Mouse (Mus musculus) liver, embryonic 14.5 days (tissue): ENCODE measurements at regions not wholly inside any gene's neighbourhood (a gene's known extent, or its start where the extent isn't known, plus 50 kb on each side); places are given as distances from the start of the nearest gene placed in this dataset.

Experiments used
- ATAC-seq: fragments of 200-750 bp; cut with Nextera tagmentation; 2 replicates; pipeline ENCODE4 v1.8.0; 2017; ENCODE audit warnings: moderate number of reproducible peaks, mild to moderate bottlenecking, moderate library complexity; ENCODE audit not compliant: insufficient read depth
- DNase-seq, 3 experiments: peaks; one replicate each; pipeline ENCODE4 v3.0.0-alpha.2; 2012 to 2013; ENCODE audit warnings: low read depth in 3 of 3, low spot score in 3 of 3
- H3K27ac ChIP-seq: fragments of 300-500 bp; sonication (generic); 2 replicates; pipeline ENCODE4 v1.5.1; 2014; ENCODE audit warnings: moderate library complexity, mild to moderate bottlenecking, control low read depth, inconsistent platforms
- H3K27me3 ChIP-seq: fragments of 300-500 bp; sonication (generic); 2 replicates; pipeline ENCODE4 v1.6.1; 2014; ENCODE audit warnings: mild to moderate bottlenecking, low read length, moderate library complexity; ENCODE audit not compliant: control insufficient read depth, insufficient read depth
- H3K36me3 ChIP-seq: fragments of 300-500 bp; sonication (generic); replicated peaks from 2 replicates; pipeline ENCODE4 v1.6.1; 2014; ENCODE audit warnings: low read depth; ENCODE audit not compliant: control insufficient read depth, insufficient read depth
- H3K4me1 ChIP-seq, 2 experiments: fragments of 200-500 bp in 1 of 2; fragments of 300-500 bp in 1 of 2; sonication (generic) in 1 of 2; replicated peaks; 2 replicates each; pipeline ENCODE4 v1.6.1; 2012 to 2014; ENCODE audit warnings: antibody characterized with exemption in 1 of 2, inconsistent platforms in 1 of 2, low read length in 1 of 2; ENCODE audit not compliant: control insufficient read depth in 2 of 2, insufficient read depth in 2 of 2
- H3K4me2 ChIP-seq: fragments of 300-500 bp; sonication (generic); 2 replicates; pipeline ENCODE4 v1.6.1; 2014; ENCODE audit warnings: low read depth, mild to moderate bottlenecking, control low read depth, moderate library complexity
- H3K4me3 ChIP-seq, 2 experiments: fragments of 200-500 bp in 1 of 2; fragments of 300-500 bp in 1 of 2; sonication (generic) in 1 of 2; 2 replicates each; pipeline ENCODE4 v1.5.1; 2012 to 2014; ENCODE audit warnings: low read depth in 2 of 2, low read length in 2 of 2, mild to moderate bottlenecking in 2 of 2, control low read depth in 1 of 2, inconsistent platforms in 1 of 2, moderate library complexity in 1 of 2; ENCODE audit not compliant: insufficient read depth in 1 of 2
- H3K9ac ChIP-seq: fragments of 300-500 bp; sonication (generic); replicated peaks from 2 replicates; pipeline ENCODE4 v1.6.1; 2014; ENCODE audit warnings: mild to moderate bottlenecking, control low read depth, moderate library complexity
- H3K9me3 ChIP-seq: fragments of 300-500 bp; sonication (generic); 2 replicates; pipeline ENCODE4 v1.6.1; 2016; ENCODE audit warnings: low read length, mixed read lengths; ENCODE audit not compliant: control insufficient read depth
- CTCF ChIP-seq: IDR thresholded peaks from 2 replicates; pipeline ENCODE4 v1.5.1; 2016; ENCODE audit warnings: antibody characterized with exemption, low read depth, control low read depth
- EP300 ChIP-seq: IDR thresholded peaks from 2 replicates; pipeline ENCODE4 v1.6.1; 2016; ENCODE audit warnings: antibody characterized with exemption, low read depth
- WGBS: fragments of 180-500 bp; shearing (Covaris S2); extraction: QIAGEN DNeasy Blood & Tissue Kit; methylation state at CpG from one replicate; pipeline ENCODE4 v1.1.7; 2014; ENCODE audit not compliant: insufficient replicate concordance; 5-methylcytosine and 5-hydroxymethylcytosine counted together

- DNase-seq = no peak
- Histone ChIP-seq H3K36me3 (no peaks in the 10 kb centered on the region), H3K4me3 (no peak overlapping the region), H3K27me3 (no peaks in the 10 kb centered on the region), H3K9ac (no peak overlapping the region), H3K4me2 (no peak overlapping the region), H3K4me1 (no peaks in the 10 kb centered on the region), H3K27ac (no peak overlapping the region), H3K9me3 (no peaks in the 10 kb centered on the region)
- ATAC-seq = no peak
- WGBS = 42% methylated on average over 2 of the region's 2 CpGs
- TF ChIP-seq CTCF (no peak), EP300 (no peak)
Measured at GRCm38 (mm10) chr7:58475139-58475538, 180.8 kb upstream of the Atp10a start.

GRCm38 (mm10) chr7:58488250-58488649, 167.7 kb upstream of the Atp10a start:
- H3K4me1 ChIP-seq = no peaks in the 10 kb centered on the region
- ATAC-seq (no peak), DNase-seq (no peak)
- no peak overlapping the region for H3K4me2 ChIP-seq
- no peak overlapping the region for H3K4me3 ChIP-seq
- no peak overlapping the region for H3K27ac ChIP-seq
- 28% methylated on average over 2 of the region's 2 CpGs for WGBS
- H3K27me3 ChIP-seq = no peaks in the 10 kb centered on the region
- no peaks in the 10 kb centered on the region for H3K36me3 ChIP-seq
- H3K9me3 ChIP-seq = no peaks in the 10 kb centered on the region
- TF ChIP-seq CTCF = no peak
- TF ChIP-seq EP300 = no peak
- no peak overlapping the region for H3K9ac ChIP-seq
